Mouse (Mus musculus): ENCODE measurements around the gene Ulk4.

Ulk4 gene

GRCm38 (mm10) chr9:121301041-121301920, 24.3 kb upstream of the Ulk4 start:
- in situ Hi-C loops (cut with MboI; ENCODE audit: unreplicated experiment in 2 of 2): no loop called here

DNA sequence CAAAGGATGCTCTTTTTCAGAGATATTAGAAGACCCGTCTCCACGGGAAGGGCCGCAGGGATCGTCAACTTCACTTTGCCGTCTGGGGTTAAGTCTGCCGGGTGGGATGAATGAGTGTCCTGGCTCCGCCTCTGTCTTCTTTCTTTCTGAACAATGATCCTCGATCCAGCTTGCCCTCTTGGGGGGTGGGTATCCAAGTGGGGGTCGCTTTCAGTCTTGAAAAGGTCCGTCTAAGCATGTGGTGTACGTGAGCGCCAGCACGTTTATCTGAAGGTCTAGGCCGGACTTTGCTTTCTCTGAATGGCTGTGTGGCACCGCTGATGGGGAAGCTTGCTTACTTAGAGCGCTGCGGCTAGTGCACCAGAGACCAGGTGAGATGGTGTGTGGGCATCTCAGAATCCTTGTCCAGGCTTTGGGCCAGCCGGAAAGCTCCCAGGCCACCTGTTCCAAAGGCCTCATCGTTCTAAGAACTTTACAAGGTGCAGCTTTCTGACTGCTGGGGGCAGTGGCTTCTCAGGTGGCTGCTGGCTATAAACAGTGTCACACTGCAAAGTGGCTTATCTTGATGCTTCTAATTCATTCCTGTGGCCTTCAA, 23.1 kb upstream of the Ulk4 start:
- in situ Hi-C loops (cut with MboI; ENCODE audit: unreplicated experiment in 2 of 2): loop anchor here in 1 of 2 experiments (25.0 kb wide), 3 partner anchors 412 to 1463 kb away; partner anchors contain the start of genes Csrnp1, Nktr, Scn11a and Sec22c

DNA sequence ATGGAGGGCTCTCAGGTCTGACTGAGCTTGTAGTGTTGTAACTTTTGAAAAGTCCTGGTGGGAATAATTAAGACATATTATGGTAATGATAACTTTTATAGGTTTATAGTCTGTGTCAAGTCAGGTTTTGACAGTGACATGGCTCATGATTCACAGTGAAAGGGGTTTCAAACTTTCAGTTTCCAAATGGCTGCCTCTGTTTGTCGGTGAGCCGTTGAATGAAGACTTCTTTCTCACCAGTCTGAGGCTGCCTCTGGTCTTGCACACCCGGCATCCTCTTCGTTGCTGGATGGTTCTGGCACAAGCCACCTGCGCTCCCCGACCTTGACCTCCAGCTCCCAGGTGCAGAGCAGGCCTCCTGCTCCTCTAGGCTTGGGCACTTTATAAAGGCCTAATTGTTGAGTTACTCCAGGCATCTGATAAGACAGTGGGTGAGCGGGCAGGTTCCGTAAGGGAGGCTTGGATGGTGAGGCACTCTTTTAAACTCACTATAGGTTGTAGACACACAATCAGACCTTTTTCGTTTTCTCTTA, 22.3 kb upstream of the Ulk4 start:
- in situ Hi-C loops (cut with MboI; ENCODE audit: unreplicated experiment in 2 of 2): loop anchor here in 1 of 2 experiments (25.0 kb wide), 3 partner anchors 413 to 1462 kb away; partner anchors contain the start of genes Csrnp1, Nktr, Scn11a and Sec22c

DNA sequence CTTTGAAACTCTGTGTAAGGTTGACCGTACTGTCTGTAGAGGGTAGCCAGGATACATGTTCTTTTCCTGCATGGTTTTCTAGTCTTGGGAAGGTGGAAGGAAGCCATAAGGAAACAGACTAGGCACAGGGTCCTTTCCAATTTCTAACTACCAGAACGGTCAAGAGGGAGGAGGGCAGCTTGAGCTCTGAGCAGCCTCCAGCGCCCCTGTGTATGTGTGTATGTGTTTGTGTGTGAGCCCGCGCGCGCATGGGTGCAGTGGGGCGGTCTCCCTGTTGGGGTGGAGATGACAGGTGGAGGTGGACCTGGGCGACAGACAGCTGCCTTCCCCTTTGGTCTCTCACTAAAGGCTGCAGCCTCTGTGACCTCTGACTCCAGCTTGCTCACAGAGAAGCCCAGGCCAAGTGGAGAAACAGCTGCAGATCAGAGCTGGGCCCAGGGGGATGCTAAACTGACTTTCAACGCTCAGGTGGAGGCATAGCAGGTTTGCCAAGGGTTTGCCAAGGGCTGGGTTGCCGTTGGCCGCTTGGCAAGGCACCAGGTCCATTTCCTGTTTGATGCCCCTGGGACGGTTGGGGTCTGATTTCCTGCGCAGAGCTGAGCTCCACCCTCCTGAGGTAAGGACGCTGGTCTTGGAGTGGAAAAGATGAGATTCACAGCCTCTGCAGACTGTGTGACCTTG, 21.6 kb upstream of the Ulk4 start:
- in situ Hi-C loops (cut with MboI; ENCODE audit: unreplicated experiment in 2 of 2): loop anchor here in 1 of 2 experiments (25.0 kb wide), 3 partner anchors 414 to 1461 kb away; partner anchors contain the start of genes Csrnp1, Nktr, Scn11a and Sec22c

- in situ Hi-C loops (cut with MboI; ENCODE audit: unreplicated experiment in 2 of 2): loop anchor here in 1 of 2 experiments (25.0 kb wide), 3 partner anchors 414 to 1461 kb away; partner anchors contain the start of genes Csrnp1, Nktr, Scn11a and Sec22c
These were observed 21.0 kb upstream of the Ulk4 start for GRCm38 (mm10) chr9:121298065-121298398.

GRCm38 (mm10) chr9:121297171-121298064, 20.4 kb upstream of the Ulk4 start, which contains the start of gene Trak1:
Trak1 (plus strand) TSS chr9:121297502.
- in situ Hi-C loops (cut with MboI; ENCODE audit: unreplicated experiment in 2 of 2): loop anchor here in 1 of 2 experiments (25.0 kb wide), 3 partner anchors 415 to 1460 kb away; partner anchors contain the start of genes Csrnp1, Nktr, Scn11a and Sec22c

GRCm38 (mm10) chr9:121295221-121295620, 18.2 kb upstream of the Ulk4 start:
- in situ Hi-C loops (cut with MboI; ENCODE audit: unreplicated experiment in 2 of 2): loop anchor here in 1 of 2 experiments (25.0 kb wide), 3 partner anchors 417 to 1458 kb away; partner anchors contain the start of genes Csrnp1, Nktr, Scn11a and Sec22c

GRCm38 (mm10) chr9:121293187-121293586, 16.2 kb upstream of the Ulk4 start:
- in situ Hi-C loops (cut with MboI; ENCODE audit: unreplicated experiment in 2 of 2): loop anchor here in 1 of 2 experiments (25.0 kb wide), 3 partner anchors 419 to 1456 kb away; partner anchors contain the start of genes Csrnp1, Nktr, Scn11a and Sec22c

DNA sequence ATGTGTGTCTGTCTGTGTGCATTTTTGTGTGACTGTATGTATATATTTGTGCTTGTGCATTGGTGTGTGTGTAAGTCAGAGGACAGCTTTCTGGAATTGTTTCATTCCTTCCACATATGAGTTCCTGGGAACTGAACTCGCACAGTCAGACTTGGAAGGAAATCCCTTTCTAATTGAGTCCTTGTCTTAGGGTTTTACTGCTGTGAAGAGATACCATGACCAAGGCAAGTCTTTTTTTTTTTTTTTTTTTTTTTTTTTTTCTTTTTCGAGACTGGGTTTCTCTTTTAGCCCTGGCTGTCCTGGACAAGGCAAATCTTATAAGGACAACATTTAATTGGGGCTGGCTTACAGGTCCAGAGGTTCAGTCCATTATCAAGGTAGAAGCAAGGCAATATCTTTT, 14.3 kb upstream of the Ulk4 start:
- in situ Hi-C loops (cut with MboI; ENCODE audit: unreplicated experiment in 2 of 2): loop anchor here in 1 of 2 experiments (25.0 kb wide), 3 partner anchors 421 to 1454 kb away; partner anchors contain the start of genes Csrnp1, Nktr, Scn11a and Sec22c

DNA sequence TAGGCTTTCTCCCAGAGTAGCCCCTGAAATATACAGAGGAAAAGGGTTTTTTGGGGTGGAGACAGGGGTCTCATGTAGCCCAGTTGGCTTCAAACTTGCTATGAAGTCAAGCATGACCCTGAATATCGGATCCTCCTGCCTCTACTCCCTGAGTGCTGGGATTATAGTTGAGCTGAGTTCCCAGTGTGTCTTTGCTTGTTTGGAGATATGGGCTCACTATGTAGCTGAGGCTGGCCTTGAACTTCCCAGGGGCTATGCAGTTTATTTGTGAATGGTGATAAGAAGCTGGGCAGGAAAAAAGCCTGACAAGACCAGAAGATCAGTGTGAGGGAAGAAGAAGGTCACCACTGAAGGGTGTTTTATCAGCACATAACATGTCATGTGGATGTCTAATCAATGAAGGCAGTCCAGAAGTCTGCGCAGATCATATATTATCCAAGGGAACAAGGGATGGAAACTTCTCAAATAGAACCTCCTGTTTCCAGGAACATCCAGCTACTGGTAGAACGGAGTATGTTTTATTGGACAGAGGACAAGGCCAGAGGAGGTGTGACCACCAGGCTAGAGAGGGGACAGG, 9.4 kb upstream of the Ulk4 start:
- in situ Hi-C loops (cut with MboI; ENCODE audit: unreplicated experiment in 2 of 2): loop anchor here in 1 of 2 experiments (25.0 kb wide), 3 partner anchors 426 to 1449 kb away; partner anchors contain the start of genes Csrnp1, Nktr, Scn11a and Sec22c

- in situ Hi-C loops (cut with MboI; ENCODE audit: unreplicated experiment in 2 of 2): loop anchor here in 1 of 2 experiments (25.0 kb wide), 3 partner anchors 427 to 1448 kb away; partner anchors contain the start of genes Csrnp1, Nktr, Scn11a and Sec22c
These were observed 8.6 kb upstream of the Ulk4 start for GRCm38 (mm10) chr9:121285341-121286324.

DNA sequence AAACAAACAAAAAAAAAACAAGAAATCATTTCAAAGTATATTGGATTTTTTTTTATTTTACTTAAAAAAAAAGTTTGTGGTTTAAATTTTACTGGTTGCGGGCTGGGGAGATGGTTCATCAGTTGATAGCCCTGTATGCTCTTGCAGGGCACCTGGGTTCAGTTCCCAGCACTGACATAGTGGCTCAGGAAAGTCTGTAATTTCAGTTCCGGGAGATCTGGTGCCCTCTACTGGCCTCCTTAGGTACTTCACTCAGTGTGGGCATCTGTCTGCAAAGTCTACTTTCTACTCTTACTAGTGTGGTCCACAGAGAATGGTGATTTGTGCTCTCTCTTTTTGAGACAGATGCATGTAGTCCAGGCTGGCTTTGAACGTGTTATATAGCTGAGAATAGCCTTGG, 7.4 kb upstream of the Ulk4 start:
- in situ Hi-C loops (cut with MboI; ENCODE audit: unreplicated experiment in 2 of 2): loop anchor here (5.0 to 25.0 kb wide), 5 partner anchors 68 to 1447 kb away; partner anchors contain the start of genes Csrnp1 (in 1 of the 2), Nktr (in 1 of the 2), Scn11a (in 1 of the 2) and Sec22c (in 1 of the 2)

- in situ Hi-C loops (cut with MboI; ENCODE audit: unreplicated experiment in 2 of 2): loop anchor here (5.0 to 25.0 kb wide), 5 partner anchors 69 to 1446 kb away; partner anchors contain the start of genes Csrnp1 (in 1 of the 2), Nktr (in 1 of the 2), Scn11a (in 1 of the 2) and Sec22c (in 1 of the 2)
These were observed 6.7 kb upstream of the Ulk4 start for GRCm38 (mm10) chr9:121283620-121284185.

- in situ Hi-C loops (cut with MboI; ENCODE audit: unreplicated experiment in 2 of 2): loop anchor here (5.0 to 25.0 kb wide), 5 partner anchors 70 to 1445 kb away; partner anchors contain the start of genes Csrnp1 (in 1 of the 2), Nktr (in 1 of the 2), Scn11a (in 1 of the 2) and Sec22c (in 1 of the 2)
These were observed 4.9 kb upstream of the Ulk4 start for GRCm38 (mm10) chr9:121281891-121282290.

- in situ Hi-C loops (cut with MboI; ENCODE audit: unreplicated experiment in 2 of 2): loop anchor here in 1 of 2 experiments (25.0 kb wide), 3 partner anchors 433 to 1442 kb away; partner anchors contain the start of genes Csrnp1, Nktr, Scn11a and Sec22c
These were observed 2.2 kb upstream of the Ulk4 start for GRCm38 (mm10) chr9:121279216-121279615.

DNA sequence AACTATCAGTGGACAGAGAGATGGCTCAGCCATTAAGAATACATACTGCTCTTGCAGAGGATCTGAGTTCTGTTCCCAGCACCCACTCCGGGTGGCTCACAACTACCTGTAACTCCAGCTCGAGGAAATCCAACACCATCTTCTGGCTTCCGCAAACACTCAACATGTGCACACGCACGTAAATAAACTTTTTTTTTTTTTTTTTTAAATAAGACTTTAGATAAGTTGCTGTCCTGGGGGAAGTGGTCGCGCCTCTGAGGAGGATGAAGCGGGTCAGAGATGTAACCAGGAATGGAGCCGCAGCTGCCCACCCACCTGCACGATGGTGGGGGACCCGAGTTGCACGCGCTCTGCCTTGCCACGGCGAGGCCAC, 266 bp downstream of the Ulk4 start:
- in situ Hi-C loops (cut with MboI; ENCODE audit: unreplicated experiment in 2 of 2): loop anchor here in 1 of 2 experiments (25.0 kb wide), 3 partner anchors 436 to 1439 kb away; partner anchors contain the start of genes Csrnp1, Nktr, Scn11a and Sec22c
